Mouse (Mus musculus): ENCODE results near the gene Mlh3. TPM values are rescaled to one million over a fixed set of nuclear protein-coding genes. Genes with fewer than 3 reads are reported as not detected.

Gene Mlh3
- polyA plus RNA-seq, 1 experiment from 2014 or later = 6.7 TPM

DNA sequence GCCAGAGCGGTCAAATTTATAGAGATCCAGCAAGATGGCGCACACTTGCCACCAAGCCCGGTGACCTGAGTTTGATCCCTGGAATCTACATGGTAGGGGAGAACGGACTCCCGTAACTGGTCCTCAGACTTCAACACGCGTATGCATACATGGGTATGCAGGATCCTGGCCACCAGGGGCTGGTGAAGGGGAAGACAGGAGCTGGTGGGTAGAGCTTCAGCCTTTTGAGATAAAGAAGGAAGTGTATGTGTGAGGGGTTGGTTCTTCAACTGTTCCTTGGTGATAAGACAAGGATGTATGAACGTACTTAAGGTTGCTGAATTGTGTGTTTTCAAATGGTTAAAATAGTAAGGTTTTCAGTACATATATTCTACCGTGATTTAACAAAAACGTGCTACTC is 8.5 kb upstream of the Mlh3 start:
- H3K36me3 ChIP-seq (ENCODE audit: control insufficient read depth, insufficient read depth, low read length) = no peaks in the 10 kb centered on the region
- H3K4me2 ChIP-seq = no peak overlapping the region
- H3K4me1 ChIP-seq (ENCODE audit: control insufficient read depth, insufficient read depth, low read length) = no peaks in the 10 kb centered on the region
- no peak for ATAC-seq (replicated peaks; ENCODE audit: insufficient number of reproducible peaks, low FRiP score, low TSS enrichment)
- no peak overlapping the region for H3K9ac ChIP-seq (ENCODE audit: low read depth, low read length)
- no peak overlapping the region for H3K27ac ChIP-seq (ENCODE audit: low read depth, low read length)
- H3K4me3 ChIP-seq (ENCODE audit: low read depth, low read length) = no peak overlapping the region
- H3K27me3 ChIP-seq (ENCODE audit: control insufficient read depth, insufficient read depth, low read length) = no peaks in the 10 kb centered on the region
- 89% methylated on average over 10 of the region's 10 CpGs for whole genome bisulfite sequencing (ENCODE audit: insufficient replicate concordance)
- no peaks in the 10 kb centered on the region for H3K9me3 ChIP-seq (replicated peaks; ENCODE audit: control insufficient read depth, low read length)

DNA sequence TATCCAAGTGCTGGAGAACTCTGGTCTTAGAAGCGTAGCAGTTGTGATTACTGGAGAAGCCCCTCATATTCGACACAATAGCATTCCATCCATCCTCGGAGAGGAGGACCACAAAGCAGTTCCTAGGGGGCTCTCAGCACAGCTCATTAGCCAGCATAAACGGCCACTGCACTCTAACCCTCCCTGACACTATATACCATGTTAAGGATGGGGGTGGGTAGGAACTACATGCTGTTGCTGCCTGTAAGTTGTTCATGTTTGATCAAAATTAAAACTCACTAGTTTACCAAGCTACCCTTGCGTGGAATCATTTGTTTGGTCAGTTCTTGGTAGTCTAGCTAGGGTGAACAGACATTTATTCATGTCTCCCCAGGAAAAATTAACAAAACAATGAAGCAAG is 5.9 kb upstream of the Mlh3 start:
- Histone ChIP-seq H3K27me3 (ENCODE audit: control insufficient read depth, insufficient read depth, low read length) (no peaks in the 10 kb centered on the region), H3K27ac (ENCODE audit: low read depth, low read length) (no peak overlapping the region), H3K9me3 (replicated peaks; ENCODE audit: control insufficient read depth, low read length) (no peaks in the 10 kb centered on the region), H3K36me3 (ENCODE audit: control insufficient read depth, insufficient read depth, low read length) (no peaks in the 10 kb centered on the region), H3K4me3 (ENCODE audit: low read depth, low read length) (no peak overlapping the region), H3K4me2 (no peak overlapping the region), H3K9ac (ENCODE audit: low read depth, low read length) (no peak overlapping the region), H3K4me1 (ENCODE audit: control insufficient read depth, insufficient read depth, low read length) (no peaks in the 10 kb centered on the region)
- no peak for ATAC-seq (replicated peaks; ENCODE audit: insufficient number of reproducible peaks, low FRiP score, low TSS enrichment)
- WGBS (ENCODE audit: insufficient replicate concordance) = 79% methylated on average over 5 of the region's 5 CpGs

DNA sequence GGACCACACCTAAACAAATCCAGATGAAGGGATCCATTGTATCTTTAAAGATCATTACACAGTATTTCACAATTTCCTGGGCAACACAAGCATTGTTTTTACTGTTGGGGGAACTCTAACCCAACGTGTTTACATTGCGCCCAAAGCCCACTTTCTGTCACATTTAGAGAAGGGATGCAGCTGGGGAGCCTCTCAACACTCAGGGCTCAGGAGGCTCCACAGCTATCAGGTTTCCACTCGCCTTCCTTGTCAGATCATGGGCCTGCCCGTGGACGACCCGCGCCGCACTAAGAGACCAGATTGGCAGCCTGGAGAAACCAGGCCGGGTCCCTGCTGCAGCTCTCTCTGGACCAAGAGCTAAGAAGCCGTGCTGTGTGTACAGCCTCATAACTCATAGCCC is 3.1 kb upstream of the Mlh3 start:
- Histone ChIP-seq H3K4me3 (ENCODE audit: low read depth, low read length) (no peak overlapping the region), H3K9me3 (replicated peaks; ENCODE audit: control insufficient read depth, low read length) (no peaks in the 10 kb centered on the region), H3K36me3 (ENCODE audit: control insufficient read depth, insufficient read depth, low read length) (no peaks in the 10 kb centered on the region), H3K27ac (ENCODE audit: low read depth, low read length) (no peak overlapping the region), H3K27me3 (ENCODE audit: control insufficient read depth, insufficient read depth, low read length) (no peaks in the 10 kb centered on the region), H3K9ac (ENCODE audit: low read depth, low read length) (no peak overlapping the region), H3K4me1 (ENCODE audit: control insufficient read depth, insufficient read depth, low read length) (no peaks in the 10 kb centered on the region; the same call in 1 of the 2 replicates), H3K4me2 (no peak overlapping the region)
- ATAC-seq (replicated peaks; ENCODE audit: insufficient number of reproducible peaks, low FRiP score, low TSS enrichment) = no peak
- WGBS (ENCODE audit: insufficient replicate concordance) = 52% methylated on average over 10 of the region's 10 CpGs

DNA sequence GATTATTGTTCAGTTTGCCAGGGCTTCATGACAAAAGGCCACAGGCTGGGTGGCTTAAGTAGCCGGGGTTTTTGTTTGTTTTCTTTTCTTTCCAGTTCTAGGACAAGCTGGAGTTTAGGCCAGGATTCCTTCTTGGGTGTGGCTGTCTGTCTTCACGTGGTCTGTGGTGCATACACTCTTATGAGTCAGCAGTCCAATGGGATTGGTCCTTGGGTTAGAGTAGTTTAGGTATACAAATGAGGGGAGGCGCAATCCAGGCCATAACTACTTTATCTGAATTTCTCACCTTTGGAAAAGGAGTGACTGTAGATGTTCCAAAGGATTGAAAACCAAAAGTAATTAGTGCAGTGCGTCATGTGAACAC is 1.4 kb upstream of the Mlh3 start:
- Histone ChIP-seq H3K36me3 (ENCODE audit: control insufficient read depth, insufficient read depth, low read length) (no peaks in the 10 kb centered on the region), H3K27me3 (ENCODE audit: control insufficient read depth, insufficient read depth, low read length) (no peaks in the 10 kb centered on the region), H3K4me2 (no peak overlapping the region), H3K4me1 (ENCODE audit: control insufficient read depth, insufficient read depth, low read length) (no peaks in the 10 kb centered on the region; the same call in 1 of the 2 replicates), H3K27ac (ENCODE audit: low read depth, low read length) (no peak overlapping the region), H3K9me3 (replicated peaks; ENCODE audit: control insufficient read depth, low read length) (no peaks in the 10 kb centered on the region), H3K9ac (ENCODE audit: low read depth, low read length) (no peak overlapping the region), H3K4me3 (ENCODE audit: low read depth, low read length) (no peak overlapping the region)
- 68% methylated on average over 4 of the region's 4 CpGs for WGBS (ENCODE audit: insufficient replicate concordance)
- ATAC-seq (replicated peaks; ENCODE audit: insufficient number of reproducible peaks, low FRiP score, low TSS enrichment) = no peak

DNA sequence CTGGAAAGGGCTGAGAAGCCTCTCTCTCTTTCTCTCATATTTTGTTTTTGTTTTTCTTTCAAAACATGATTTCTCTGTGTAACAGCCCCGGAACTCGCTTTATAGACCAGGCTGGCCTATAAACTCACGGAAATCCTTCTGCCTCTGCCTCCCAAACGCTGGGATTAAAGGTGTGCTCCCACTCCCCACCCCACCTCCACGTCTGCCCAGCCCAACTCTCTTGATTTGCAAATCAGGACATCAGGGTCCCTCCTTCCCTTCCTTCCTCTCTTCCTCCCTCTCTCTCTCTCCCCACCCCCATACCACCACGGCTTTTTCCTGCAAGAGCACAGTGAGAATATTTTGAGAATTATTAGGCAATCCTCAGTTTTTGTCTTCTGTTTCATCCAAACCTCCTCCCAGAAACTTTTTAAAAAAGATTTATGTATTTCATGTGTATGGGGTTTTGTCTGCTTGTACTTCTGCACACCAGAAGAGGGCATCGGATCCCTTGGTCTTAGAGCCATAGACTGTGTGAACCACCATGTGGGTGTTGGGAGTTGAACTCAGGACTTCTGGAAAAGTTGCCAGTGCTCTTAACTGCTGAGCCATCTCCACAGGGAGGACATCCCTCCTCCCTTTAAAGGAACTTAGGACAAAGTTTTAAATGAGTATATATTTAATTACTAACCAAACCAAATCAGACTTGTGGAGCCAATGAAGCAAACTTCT is 888 bp upstream of the Mlh3 start:
- Histone ChIP-seq H3K27me3 (ENCODE audit: control insufficient read depth, insufficient read depth, low read length) (no peaks in the 10 kb centered on the region), H3K9ac (ENCODE audit: low read depth, low read length) (no peak overlapping the region), H3K9me3 (replicated peaks; ENCODE audit: control insufficient read depth, low read length) (no peaks in the 10 kb centered on the region), H3K27ac (ENCODE audit: low read depth, low read length) (no peak overlapping the region), H3K4me1 (ENCODE audit: control insufficient read depth, insufficient read depth, low read length) (no peaks in the 10 kb centered on the region; the same call in 1 of the 2 replicates), H3K36me3 (ENCODE audit: control insufficient read depth, insufficient read depth, low read length) (no peaks in the 10 kb centered on the region), H3K4me3 (ENCODE audit: low read depth, low read length) (no peak overlapping the region), H3K4me2 (no peak overlapping the region)
- 74% methylated on average over 7 of the region's 7 CpGs for WGBS (ENCODE audit: insufficient replicate concordance)
- no peak for ATAC-seq (replicated peaks; ENCODE audit: insufficient number of reproducible peaks, low FRiP score, low TSS enrichment)

DNA sequence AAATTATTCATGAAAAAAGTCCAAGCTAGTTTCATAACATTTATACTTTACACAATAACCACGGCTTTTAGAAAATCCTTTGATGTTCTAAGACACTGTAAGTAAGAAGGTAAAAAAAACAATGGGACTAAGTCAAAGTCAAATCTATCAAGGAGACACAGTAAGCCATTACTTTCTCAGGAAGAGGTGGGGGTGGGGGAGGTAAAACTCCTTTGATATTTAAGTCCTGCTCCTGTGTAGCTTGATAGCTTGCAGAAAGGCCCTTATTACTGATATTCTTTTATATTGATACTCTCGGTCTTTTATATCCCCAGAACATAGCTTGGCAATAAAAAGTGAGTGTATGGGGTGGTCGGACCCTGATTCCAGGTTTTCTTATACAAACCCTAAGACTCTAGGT is 578 bp downstream of the Mlh3 start:
- Histone ChIP-seq H3K36me3 (ENCODE audit: control insufficient read depth, insufficient read depth, low read length) (no peaks in the 10 kb centered on the region), H3K27me3 (ENCODE audit: control insufficient read depth, insufficient read depth, low read length) (no peaks in the 10 kb centered on the region), H3K4me1 (ENCODE audit: control insufficient read depth, insufficient read depth, low read length) (no peaks in the 10 kb centered on the region; the same call in 1 of the 2 replicates), H3K4me2 (peak overlapping the region; percentile 66), H3K4me3 (ENCODE audit: low read depth, low read length) (peak overlapping the region; percentile 56), H3K9ac (ENCODE audit: low read depth, low read length) (peak overlapping the region; percentile 84), H3K9me3 (replicated peaks; ENCODE audit: control insufficient read depth, low read length) (no peaks in the 10 kb centered on the region), H3K27ac (ENCODE audit: low read depth, low read length) (peak overlapping the region; percentile 70)
- ATAC-seq (replicated peaks; ENCODE audit: insufficient number of reproducible peaks, low FRiP score, low TSS enrichment) = no peak
- WGBS (ENCODE audit: insufficient replicate concordance) = 56% methylated on average over 3 of the region's 3 CpGs

DNA sequence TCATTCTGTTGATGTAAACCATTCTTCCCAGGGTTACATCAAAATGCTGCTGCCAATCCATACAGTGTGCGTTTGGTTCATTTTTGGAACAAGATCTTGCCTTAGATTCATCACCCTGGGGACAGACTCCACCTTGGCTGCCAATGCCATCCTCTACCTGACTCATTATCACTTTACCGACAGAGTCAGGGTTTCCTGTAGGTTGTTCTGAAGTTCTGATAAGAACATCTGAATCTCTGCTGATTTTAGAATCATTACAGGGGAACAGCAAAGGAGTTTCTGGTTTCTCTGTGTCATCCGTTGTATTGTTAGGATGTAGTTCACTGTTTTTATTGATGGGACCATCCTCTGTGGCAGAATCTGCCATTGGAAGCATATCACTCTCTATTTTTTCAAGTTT is 4.2 kb downstream of the Mlh3 start:
- no peak overlapping the region for H3K27ac ChIP-seq (ENCODE audit: low read depth, low read length)
- no peaks in the 10 kb centered on the region; the same call in 1 of the 2 replicates for H3K4me1 ChIP-seq (ENCODE audit: control insufficient read depth, insufficient read depth, low read length)
- H3K9me3 ChIP-seq (replicated peaks; ENCODE audit: control insufficient read depth, low read length) = no peaks in the 10 kb centered on the region
- 77% methylated on average over 3 of the region's 3 CpGs for WGBS (ENCODE audit: insufficient replicate concordance)
- no peaks in the 10 kb centered on the region for H3K36me3 ChIP-seq (ENCODE audit: control insufficient read depth, insufficient read depth, low read length)
- no peaks in the 10 kb centered on the region for H3K27me3 ChIP-seq (ENCODE audit: control insufficient read depth, insufficient read depth, low read length)
- H3K9ac ChIP-seq (ENCODE audit: low read depth, low read length) = no peak overlapping the region
- H3K4me2 ChIP-seq = no peak overlapping the region
- no peak overlapping the region for H3K4me3 ChIP-seq (ENCODE audit: low read depth, low read length)
- no peak for ATAC-seq (replicated peaks; ENCODE audit: insufficient number of reproducible peaks, low FRiP score, low TSS enrichment)

DNA sequence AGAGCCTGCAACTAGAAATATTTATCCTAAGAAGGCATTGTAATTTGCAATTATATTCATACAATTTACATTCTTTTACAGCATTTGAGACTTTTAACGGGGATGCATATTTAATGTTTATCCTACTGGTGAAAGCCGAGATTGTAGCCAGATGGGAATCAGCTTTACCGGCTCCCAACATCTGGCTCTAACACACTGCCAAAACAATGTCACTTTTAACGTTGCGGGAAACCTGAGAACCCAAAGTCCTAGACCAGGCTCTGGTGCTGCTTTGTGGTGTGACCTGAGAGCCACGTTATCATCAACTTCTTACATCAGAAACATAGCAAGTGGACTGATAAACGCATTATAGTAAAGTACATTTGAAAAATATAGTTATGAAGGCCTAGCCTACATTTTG is 5.5 kb downstream of the Mlh3 start:
- ATAC-seq (replicated peaks; ENCODE audit: insufficient number of reproducible peaks, low FRiP score, low TSS enrichment) = no peak
- no peak overlapping the region for H3K4me2 ChIP-seq
- H3K27ac ChIP-seq (ENCODE audit: low read depth, low read length) = no peak overlapping the region

DNA sequence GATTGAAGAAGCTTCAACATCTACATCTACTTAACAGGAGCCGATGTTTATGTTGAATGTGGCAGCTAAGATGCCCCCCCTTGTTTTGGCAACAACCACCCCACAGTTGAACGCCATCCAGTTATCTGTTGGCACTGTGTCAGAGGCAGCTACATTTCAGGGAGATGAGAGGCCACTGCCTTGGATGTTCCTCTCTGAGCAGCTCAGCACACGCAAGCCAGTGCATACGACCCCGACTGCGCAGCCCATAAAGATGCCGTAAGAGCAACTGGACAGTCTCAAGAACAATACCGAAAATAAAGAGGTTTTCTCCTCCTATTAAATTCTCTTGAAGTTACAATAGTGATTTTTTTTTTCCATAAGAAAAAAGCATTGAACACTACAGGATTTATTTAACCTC is 5.9 kb downstream of the Mlh3 start:
- Histone ChIP-seq H3K4me3 (ENCODE audit: low read depth, low read length) (no peak overlapping the region), H3K36me3 (ENCODE audit: control insufficient read depth, insufficient read depth, low read length) (no peaks in the 10 kb centered on the region), H3K27ac (ENCODE audit: low read depth, low read length) (no peak overlapping the region), H3K4me1 (ENCODE audit: control insufficient read depth, insufficient read depth, low read length) (no peaks in the 10 kb centered on the region), H3K27me3 (ENCODE audit: control insufficient read depth, insufficient read depth, low read length) (no peaks in the 10 kb centered on the region), H3K9me3 (replicated peaks; ENCODE audit: control insufficient read depth, low read length) (no peaks in the 10 kb centered on the region), H3K9ac (ENCODE audit: low read depth, low read length) (no peak overlapping the region), H3K4me2 (no peak overlapping the region)
- 81% methylated on average over 8 of the region's 8 CpGs for WGBS (ENCODE audit: insufficient replicate concordance)
- ATAC-seq (replicated peaks; ENCODE audit: insufficient number of reproducible peaks, low FRiP score, low TSS enrichment) = no peak

More for the DNA sequence above, 5.5 kb downstream of the Mlh3 start:
- no peaks in the 10 kb centered on the region for H3K9me3 ChIP-seq (replicated peaks; ENCODE audit: control insufficient read depth, low read length)
- 44% methylated on average over 7 of the region's 7 CpGs for WGBS (ENCODE audit: insufficient replicate concordance)
- H3K27me3 ChIP-seq (ENCODE audit: control insufficient read depth, insufficient read depth, low read length) = no peaks in the 10 kb centered on the region
- H3K36me3 ChIP-seq (ENCODE audit: control insufficient read depth, insufficient read depth, low read length) = no peaks in the 10 kb centered on the region
- H3K4me3 ChIP-seq (ENCODE audit: low read depth, low read length) = no peak overlapping the region
- no peak overlapping the region for H3K9ac ChIP-seq (ENCODE audit: low read depth, low read length)
- H3K4me1 ChIP-seq (ENCODE audit: control insufficient read depth, insufficient read depth, low read length) = no peaks in the 10 kb centered on the region; the same call in 1 of the 2 replicates
